ENCODE assay signal across 8 mouse cellular contexts in the genomic region with DNA sequence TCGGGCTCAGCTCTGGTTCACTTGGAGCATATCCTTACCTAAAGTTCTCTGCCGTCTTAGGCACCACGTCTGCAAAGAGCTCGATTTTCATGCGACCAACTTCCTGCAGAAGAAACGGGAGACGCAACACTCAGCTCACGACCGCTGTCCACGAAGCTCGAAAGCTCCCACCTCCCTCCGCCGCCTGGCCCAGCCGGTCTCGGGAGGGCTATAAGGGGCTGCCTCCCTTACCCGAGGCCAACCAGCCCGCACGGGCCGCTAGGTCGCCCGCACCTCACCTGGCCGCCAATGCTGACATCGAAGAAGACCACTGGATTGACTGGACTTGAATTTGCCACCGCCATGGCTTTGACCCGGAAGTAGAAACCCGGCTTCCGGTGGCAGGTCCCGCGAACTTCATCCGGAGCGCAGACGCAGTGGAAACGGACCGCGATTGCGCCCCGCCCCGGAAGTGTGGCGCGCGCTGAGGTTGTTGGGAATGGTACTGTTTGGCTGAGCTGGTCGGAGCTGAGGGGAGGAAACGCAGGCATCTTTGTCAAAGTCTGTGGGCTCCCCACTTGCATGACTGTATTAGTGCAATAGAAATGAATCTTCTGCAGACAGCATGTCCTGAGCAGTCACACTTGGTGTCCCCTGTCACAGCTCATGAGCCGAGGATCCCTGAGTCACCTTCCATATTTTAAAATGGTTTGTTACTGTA. TPM values are rescaled to one million over a fixed set of nuclear protein-coding genes. Genes with fewer than 3 reads are reported as not detected.
DNase-seq lines count a peak whose midpoint lies in the region; ATAC-seq and TF ChIP-seq lines count a peak whose summit lies in the region.

A gene (minus strand): TSS at position 416 of the 700 bp plus-strand sequence.

- H3K27ac ChIP-seq in forebrain, embryonic 16.5 days (ENCODE audit: low read length): peak within 1 kb of the TSS; percentile 91
- H3K27ac ChIP-seq in layer of hippocampus, adult 2 months: peak within 1 kb of the TSS; percentile 96
- H3K27ac ChIP-seq in lung, embryonic 14.5 days (ENCODE audit: low read depth): peak within 1 kb of the TSS; percentile 76
- H3K27ac ChIP-seq in olfactory bulb, adult 2 months (ENCODE audit: insufficient read depth, low read depth, low read length): peak within 1 kb of the TSS; percentile 71
- peak within 1 kb of the TSS; percentile 36; the same call in 1 of the 2 replicates for H3K27ac ChIP-seq in thymus, adult 2 months (ENCODE audit: control insufficient read depth, insufficient read depth, low read length)

- H3K4me1 ChIP-seq in G1E (ENCODE audit: insufficient read depth, low read depth, low read length): peaks cover 30% of the 10 kb centered on the region
- H3K4me1 ChIP-seq in forebrain, embryonic 16.5 days (replicated peaks; ENCODE audit: control insufficient read depth, insufficient read depth, low read length): peaks cover 16% of the 10 kb centered on the region
- peaks cover 5% of the 10 kb centered on the region; the same call in 1 of the 2 replicates for H3K4me1 ChIP-seq in lung, embryonic 14.5 days (ENCODE audit: insufficient read depth)
- peaks cover 5% of the 10 kb centered on the region for H3K4me1 ChIP-seq in olfactory bulb, adult 2 months (ENCODE audit: control insufficient read depth, insufficient read depth, low read length)
- peaks cover 11% of the 10 kb centered on the region for H3K4me1 ChIP-seq in thymus, adult 2 months (replicated peaks; ENCODE audit: control insufficient read depth, insufficient read depth, low read length)

- H3K9ac ChIP-seq in forebrain, embryonic 16.5 days (replicated peaks; ENCODE audit: low read depth, low read length): peak within 1 kb of the TSS; percentile 73
- peak within 1 kb of the TSS; percentile 65 for H3K9ac ChIP-seq in lung, embryonic 14.5 days

- H3K36me3 ChIP-seq in G1E (replicated peaks): peaks cover 43% of the 10 kb centered on the region
- H3K36me3 ChIP-seq in forebrain, embryonic 16.5 days (ENCODE audit: control insufficient read depth, insufficient read depth): peaks cover 5% of the 10 kb centered on the region; the same call in 1 of the 2 replicates
- H3K36me3 ChIP-seq in lung, embryonic 14.5 days (ENCODE audit: insufficient read depth): peaks cover 28% of the 10 kb centered on the region
- H3K36me3 ChIP-seq in thymus, adult 2 months (ENCODE audit: control insufficient read depth, insufficient read depth, low read length): peaks cover 8% of the 10 kb centered on the region

- TF ChIP-seq POLR2A in olfactory bulb, adult 2 months (IDR thresholded peaks at IDR 0.05; ENCODE audit: insufficient read depth, low read depth, low read length): peak; percentile 82
- peak; percentile 51 for TF ChIP-seq POLR2A in thymus, adult 2 months (IDR thresholded peaks at IDR 0.05; ENCODE audit: control insufficient read depth, extremely low read depth, insufficient read depth, low read length, poor library complexity)

- WGBS in forebrain, embryonic 16.5 days: 1% methylated on average over 44 of the region's 44 CpGs
- WGBS in lung, embryonic 14.5 days: under 1% methylated on average over 44 of the region's 44 CpGs
- 1% methylated on average over 44 of the region's 44 CpGs for WGBS in olfactory bulb, adult 2 months
- WGBS in thymus, adult 2 months: under 1% methylated on average over 44 of the region's 44 CpGs

- ATAC-seq in G1E (ENCODE audit: extremely low read depth, insufficient number of reproducible peaks, low FRiP score, poor library complexity, severe bottlenecking): peak; percentile 97
- ATAC-seq in forebrain, embryonic 16.5 days: peak; percentile 99
- ATAC-seq in lung, embryonic 14.5 days (ENCODE audit: insufficient read depth): peak; percentile 99

- H3K4me2 ChIP-seq in forebrain, embryonic 16.5 days (ENCODE audit: low read length): peak within 1 kb of the TSS; percentile 96
- peak within 1 kb of the TSS; percentile 99 for H3K4me2 ChIP-seq in lung, embryonic 14.5 days

- intact Hi-C loops in heart, postnatal 36 days (cut with DNase I): loop anchor here (1.0 to 5.0 kb wide), 3 partner anchors 25 to 103 kb away; a partner anchor contains a TSS

- no peak for TF ChIP-seq CTCF in G1E (IDR thresholded peaks at IDR 0.05; ENCODE audit: low read depth, low read length)
- no peak; the same call in 1 of the 2 replicates for TF ChIP-seq CTCF in layer of hippocampus, adult 2 months (conservative IDR thresholded peaks at IDR 0.05)
- TF ChIP-seq CTCF in lung, embryonic 14.5 days (IDR thresholded peaks at IDR 0.05; ENCODE audit: low read depth): no peak
- TF ChIP-seq CTCF in olfactory bulb, adult 2 months (IDR thresholded peaks at IDR 0.05; ENCODE audit: insufficient read depth, low read depth, low read length): no peak
- 0 out of 2 replicates have a peak, but pooled peaks have one; percentile 17 for TF ChIP-seq CTCF in thymus, adult 2 months (IDR thresholded peaks at IDR 0.05; ENCODE audit: borderline replicate concordance, control insufficient read depth, extremely low read depth, insufficient read depth, low read length, poor library complexity)

- peak within 1 kb of the TSS; percentile 88 for H3K4me3 ChIP-seq in G1E (ENCODE audit: low read depth, low read length)
- peak within 1 kb of the TSS; percentile 78 for H3K4me3 ChIP-seq in forebrain, embryonic 16.5 days (replicated peaks; ENCODE audit: low read length)
- H3K4me3 ChIP-seq in layer of hippocampus, adult 2 months: peak within 1 kb of the TSS; percentile 70
- H3K4me3 ChIP-seq in lung, embryonic 14.5 days (ENCODE audit: low read depth, low read length): peak within 1 kb of the TSS; percentile 72
- peak within 1 kb of the TSS; percentile 60 for H3K4me3 ChIP-seq in olfactory bulb, adult 2 months (ENCODE audit: insufficient read depth, low read depth, low read length)
- peak within 1 kb of the TSS; percentile 79 for H3K4me3 ChIP-seq in thymus, adult 2 months (ENCODE audit: control insufficient read depth, insufficient read depth, low read length)

- DNase-seq in G1E (ENCODE audit: low spot score): peak; percentile 81
- DNase-seq in cerebellum, adult 18-20 months: peak; percentile 96 to 97
- peak; percentile 96 for DNase-seq in heart, postnatal 36 days
- DNase-seq in layer of hippocampus, adult 2 months (ENCODE audit: low spot score in 2 of 2): peak; percentile 95 to 97
- peak; percentile 98 for DNase-seq in lung, embryonic 14.5 days
- DNase-seq in thymus, adult 2 months: peak; percentile 97

- H3K9me3 ChIP-seq in G1E (replicated peaks): no peaks in the 10 kb centered on the region
- no peaks in the 10 kb centered on the region for H3K9me3 ChIP-seq in forebrain, embryonic 16.5 days (ENCODE audit: control insufficient read depth, low read length)
- H3K9me3 ChIP-seq in lung, embryonic 14.5 days (ENCODE audit: low read depth, low read length): no peaks in the 10 kb centered on the region

- peaks cover 14% of the 10 kb centered on the region for H3K27me3 ChIP-seq in G1E (ENCODE audit: insufficient read depth, low read length)
- peaks cover 8% of the 10 kb centered on the region; the same call in 1 of the 2 replicates for H3K27me3 ChIP-seq in forebrain, embryonic 16.5 days (replicated peaks; ENCODE audit: control insufficient read depth, insufficient read depth, low read length)
- 0 out of 2 replicates have a peak, but pooled peaks cover 2% of the 10 kb centered on the region for H3K27me3 ChIP-seq in lung, embryonic 14.5 days (ENCODE audit: insufficient read depth, low read length)
- H3K27me3 ChIP-seq in thymus, adult 2 months (ENCODE audit: control insufficient read depth, insufficient read depth, low read length): no peaks in the 10 kb centered on the region

RNA-seq across cellular contexts. Expression of the gene that starts here (rescaled TPM):
- total RNA-seq in G1E (2014; fragmentation: Nextera tagmentation) (58.8 and 76.0 TPM in 2 replicates), G1E (2017) (171 and 181 TPM in 2 replicates)
- 2.5 and 4.5 TPM in 2 replicates for polyA plus RNA-seq in G1E (2012)
- 60.5 and 63.3 TPM in 2 replicates for polyA plus RNA-seq in forebrain, embryonic 16.5 days (2015; fragmentation: Nextera tagmentation; extraction: Ambion mirVana)
- total RNA-seq in heart, postnatal 36 days (2021): 10 to 100 TPM in 1 of 2 experiments, 1 to 10 TPM in 1; 9.4 to 12.2 TPM
- total RNA-seq in layer of hippocampus, adult 2 months (2021): 10 to 100 TPM; 14.7 to 16.0 TPM
- polyA plus RNA-seq in lung, embryonic 14.5 days (2014; fragmentation: Nextera tagmentation; extraction: Ambion mirVana): 126 and 127 TPM in 2 replicates
- not detected in 2 replicates for polyA plus RNA-seq in olfactory bulb, adult 2 months (2012; ENCODE audit: insufficient read depth, insufficient read length, low replicate concordance, missing spikeins)
- 21.2 and 26.6 TPM in 2 replicates for polyA plus RNA-seq in thymus, adult 2 months (2012; rRNA removed)

Comparison
In these comparisons a context has a peak if more than half of its experiments do, and no peak if none do; other contexts are left out.
1. Peak in every context shown above with its lines: DNase-seq, ATAC-seq, H3K4me3 ChIP-seq and H3K27ac ChIP-seq.
2. H3K27ac ChIP-seq: peak in every context shown above with its lines; median percentile 96 in layer of hippocampus, adult 2 months; 91 in forebrain, embryonic 16.5 days; 76 in lung, embryonic 14.5 days; 71 in olfactory bulb, adult 2 months; 36 in thymus, adult 2 months.